Mouse (Mus musculus) heart, postnatal 0 days (tissue): Measurements from ENCODE around the gene Nub1. TPM values are rescaled to one million over a fixed set of nuclear protein-coding genes. Genes with fewer than 3 reads are reported as not detected.

Experiments
- ATAC-seq: fragments of 200-750 bp; cut with Nextera tagmentation; 2 replicates; pipeline ENCODE4 v1.8.0; 2017; ENCODE audit warnings: low read depth, moderate number of reproducible peaks, moderate library complexity; ENCODE audit not compliant: insufficient read depth
- DNase-seq: peaks from one replicate; pipeline ENCODE4 v3.0.0-alpha.2; 2016; ENCODE audit warnings: low spot score
- H3K27ac ChIP-seq: fragments of 300-500 bp; sonication (generic); 2 replicates; pipeline ENCODE4 v1.5.1; 2014; ENCODE audit warnings: low read depth, mild to moderate bottlenecking
- H3K27me3 ChIP-seq: fragments of 300-500 bp; sonication (generic); 2 replicates; pipeline ENCODE4 v1.6.1; 2014; ENCODE audit warnings: low read length, mixed read lengths; ENCODE audit not compliant: control insufficient read depth, insufficient read depth
- H3K36me3 ChIP-seq: fragments of 300-500 bp; sonication (generic); replicated peaks from 2 replicates; pipeline ENCODE4 v1.6.1; 2014; ENCODE audit warnings: low read length, mixed read lengths; ENCODE audit not compliant: control insufficient read depth, insufficient read depth
- H3K4me1 ChIP-seq: fragments of 300-500 bp; sonication (generic); 2 replicates; pipeline ENCODE4 v1.6.1; 2014; ENCODE audit warnings: antibody characterized with exemption; ENCODE audit not compliant: control insufficient read depth, insufficient read depth
- H3K4me2 ChIP-seq: fragments of 300-500 bp; sonication (generic); 2 replicates; pipeline ENCODE4 v1.6.1; 2014; ENCODE audit warnings: low read depth, mild to moderate bottlenecking, low read length, moderate library complexity
- H3K4me3 ChIP-seq: fragments of 300-500 bp; sonication (generic); 2 replicates; pipeline ENCODE4 v1.5.1; 2014; ENCODE audit warnings: low read depth, low read length
- H3K9ac ChIP-seq: fragments of 300-500 bp; sonication (generic); replicated peaks from 2 replicates; pipeline ENCODE4 v1.6.1; 2014; ENCODE audit warnings: low read depth, low read length, mixed read lengths
- H3K9me3 ChIP-seq: fragments of 300-500 bp; sonication (generic); replicated peaks from 2 replicates; pipeline ENCODE4 v1.6.1; 2016; ENCODE audit warnings: low read length; ENCODE audit not compliant: control insufficient read depth
- CTCF ChIP-seq: IDR thresholded peaks from 2 replicates; pipeline ENCODE4 v1.5.1; 2016; ENCODE audit warnings: antibody characterized with exemption, control low read depth, low read depth
- EP300 ChIP-seq: IDR thresholded peaks from 2 replicates; pipeline ENCODE4 v1.6.1; 2016; ENCODE audit warnings: antibody characterized with exemption, low read depth
- WGBS: fragments of 180-500 bp; shearing (Covaris S2); extraction: QIAGEN DNeasy Blood & Tissue Kit; methylation state at CpG from one replicate; pipeline ENCODE4 v1.1.7; 2014; 5-methylcytosine and 5-hydroxymethylcytosine counted together
- polyA plus RNA-seq: library from polyadenylated mRNA; unstranded; fragments of >200 nt; fragmentation: Nextera tagmentation; extraction: Ambion mirVana; gene quantifications from 2 replicates; pipeline ENCODE4 v1.2.1, GENCODE M21; 2015
- total RNA-seq: library from RNA; depleted of rRNA; stranded (reverse); fragments of >200 nt; gene quantifications from 2 replicates; pipeline ENCODE4 v1.2.3, GENCODE M21; 2014; ENCODE audit warnings: low replicate concordance

Nub1 gene
- total and polyA plus RNA-seq, 2 experiments from 2014 or later = 19.5 to 25.6 TPM

GRCm38 (mm10) chr5:24726901-24727836 is 41.8 kb downstream of the Nub1 start:
- no peak overlapping the region for H3K4me3 ChIP-seq
- ATAC-seq = no peak
- H3K36me3 ChIP-seq = no peaks in the 10 kb centered on the region
- no peaks in the 10 kb centered on the region for H3K9me3 ChIP-seq
- peaks cover 29% of the 10 kb centered on the region for H3K27me3 ChIP-seq
- 51% methylated on average over 11 of the region's 12 CpGs for WGBS
- peaks cover 23% of the 10 kb centered on the region for H3K4me1 ChIP-seq
- TF ChIP-seq CTCF (no peak), EP300 (no peak)
- no peak overlapping the region for H3K9ac ChIP-seq
- no peak for DNase-seq
- H3K27ac ChIP-seq = no peak overlapping the region
- H3K4me2 ChIP-seq = no peak overlapping the region

GRCm38 (mm10) chr5:24729797-24730487 is 44.6 kb downstream of the Nub1 start:
- H3K27ac ChIP-seq = no peak overlapping the region
- H3K4me3 ChIP-seq = peak overlapping the region; percentile 48
- H3K9me3 ChIP-seq = no peaks in the 10 kb centered on the region
- peak; percentile 21; the same call in 1 of the 2 replicates for ATAC-seq
- no peak for DNase-seq
- TF ChIP-seq CTCF (no peak), EP300 (no peak)
- peak overlapping the region; percentile 71 for H3K4me2 ChIP-seq
- peak overlapping the region; percentile 32; the same call in 1 of the 2 replicates for H3K9ac ChIP-seq
- 2% methylated on average over 49 of the region's 49 CpGs for WGBS
- no peaks in the 10 kb centered on the region for H3K36me3 ChIP-seq
- H3K4me1 ChIP-seq = peaks cover 27% of the 10 kb centered on the region
- peaks cover 29% of the 10 kb centered on the region for H3K27me3 ChIP-seq

DNA sequence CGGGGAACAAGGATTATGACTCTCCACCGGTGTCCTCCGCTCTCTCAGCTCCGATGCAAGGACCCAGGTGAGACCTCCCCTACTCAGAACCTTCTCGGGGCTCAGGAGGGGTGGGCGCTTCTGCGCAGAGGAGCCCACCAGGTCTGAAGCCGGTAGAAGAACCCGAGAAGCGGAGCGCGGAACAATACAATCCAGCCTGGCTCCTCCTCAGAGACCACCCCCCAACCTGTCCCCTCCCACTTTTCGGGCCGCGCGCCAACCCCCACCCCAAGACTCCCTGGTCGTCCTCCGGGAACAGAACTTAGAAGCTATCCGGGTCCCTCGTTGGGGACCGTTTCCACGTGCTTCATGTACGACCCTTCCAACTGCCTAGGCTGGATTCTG is 45.1 kb downstream of the Nub1 start, which contains the start of gene Wdr86:
Wdr86 (minus strand) TSS at position 240 of the 384 bp plus-strand sequence.
- Histone ChIP-seq H3K27me3 (peaks cover 29% of the 10 kb centered on the region), H3K27ac (no peak within 1 kb of the TSS), H3K4me3 (peak within 1 kb of the TSS; percentile 48), H3K9me3 (no peaks in the 10 kb centered on the region), H3K4me1 (peaks cover 27% of the 10 kb centered on the region), H3K9ac (peak within 1 kb of the TSS; percentile 32; the same call in 1 of the 2 replicates), H3K4me2 (peak within 1 kb of the TSS; percentile 71), H3K36me3 (no peaks in the 10 kb centered on the region)
- under 1% methylated on average over 23 of the region's 23 CpGs for WGBS
- DNase-seq (no peak), ATAC-seq (no peak)
- TF ChIP-seq EP300 = no peak

DNA sequence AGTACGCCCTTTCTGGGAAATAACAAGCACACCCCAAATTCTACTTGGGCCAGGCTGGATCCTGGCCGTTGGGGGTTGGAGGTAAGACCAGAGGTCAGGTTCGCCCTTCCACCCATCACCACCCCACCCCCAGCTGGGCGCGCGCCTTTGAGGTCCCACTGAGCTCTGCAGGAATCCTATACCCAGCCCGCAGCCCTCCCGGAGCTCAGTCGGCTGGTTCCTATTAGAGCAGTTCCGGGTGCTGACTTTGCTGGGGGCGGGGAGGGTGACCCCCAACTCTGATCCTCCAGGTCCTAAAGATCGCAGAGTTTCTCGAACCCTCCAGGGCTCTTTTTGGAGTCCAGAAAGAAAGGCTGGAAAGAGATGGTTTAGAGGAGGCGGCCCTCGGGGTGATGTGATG is 45.7 kb downstream of the Nub1 start:
- no peak overlapping the region for H3K9ac ChIP-seq
- H3K9me3 ChIP-seq = no peaks in the 10 kb centered on the region
- no peaks in the 10 kb centered on the region for H3K36me3 ChIP-seq
- peaks cover 25% of the 10 kb centered on the region for H3K4me1 ChIP-seq
- no peak for TF ChIP-seq EP300
- no peak for TF ChIP-seq CTCF
- H3K4me2 ChIP-seq = peak overlapping the region; percentile 71
- ATAC-seq (no peak), DNase-seq (no peak)
- 6% methylated on average over 15 of the region's 15 CpGs for WGBS
- peaks cover 29% of the 10 kb centered on the region for H3K27me3 ChIP-seq
- H3K4me3 ChIP-seq = peak overlapping the region; percentile 48
- no peak overlapping the region for H3K27ac ChIP-seq

DNA sequence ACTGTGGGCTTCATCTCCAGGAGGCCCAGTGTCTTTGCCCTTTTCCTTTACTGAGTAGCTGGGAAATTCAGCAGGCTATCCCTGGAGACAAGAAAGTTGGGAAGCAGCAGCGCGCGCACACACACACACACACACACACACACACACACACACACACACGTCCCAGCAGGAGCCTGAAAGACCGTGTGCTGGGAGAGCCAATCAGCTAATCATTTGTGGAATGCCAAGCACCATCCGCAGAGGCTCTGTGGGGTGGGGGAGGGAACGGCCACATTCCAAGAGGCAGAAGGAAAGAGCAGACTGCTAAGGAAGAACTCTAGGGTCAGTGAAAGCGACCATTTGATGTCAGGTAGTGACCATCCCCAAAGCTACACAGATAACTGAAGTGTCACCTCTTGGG is 47.8 kb downstream of the Nub1 start:
- 12% methylated on average over 8 of the region's 8 CpGs for WGBS
- Histone ChIP-seq H3K36me3 (no peaks in the 10 kb centered on the region), H3K4me2 (no peak overlapping the region), H3K4me1 (peaks cover 22% of the 10 kb centered on the region), H3K9me3 (no peaks in the 10 kb centered on the region), H3K27ac (no peak overlapping the region), H3K4me3 (no peak overlapping the region), H3K27me3 (peaks cover 29% of the 10 kb centered on the region), H3K9ac (no peak overlapping the region)
- TF ChIP-seq EP300 = no peak
- TF ChIP-seq CTCF = no peak
- ATAC-seq (peak; percentile 31; the same call in 1 of the 2 replicates), DNase-seq (no peak)
